Mouse (Mus musculus) neural tube, embryonic 14.5 days (tissue): ENCODE data around the gene Ephb3. TPM values are rescaled to one million over a fixed set of nuclear protein-coding genes. Genes with fewer than 3 reads are reported as not detected.

Experiments used
- ATAC-seq: fragments of 200-750 bp; cut with Nextera tagmentation; 2 replicates; pipeline ENCODE4 v1.8.0; 2017; ENCODE audit warnings: low read depth, mild to moderate bottlenecking, moderate TSS enrichment, moderate library complexity
- H3K27ac ChIP-seq: fragments of 300-500 bp; sonication (generic); 2 replicates; pipeline ENCODE4 v1.5.1; 2014; ENCODE audit warnings: low read depth, mild to moderate bottlenecking, control low read depth, low read length, moderate library complexity, mixed read lengths
- H3K27me3 ChIP-seq: fragments of 300-500 bp; sonication (generic); 2 replicates; pipeline ENCODE4 v1.6.1; 2014; ENCODE audit warnings: low read length; ENCODE audit not compliant: control insufficient read depth, insufficient read depth
- H3K36me3 ChIP-seq: fragments of 300-500 bp; sonication (generic); 2 replicates; pipeline ENCODE4 v1.6.1; 2014; ENCODE audit warnings: low read length, mixed read lengths; ENCODE audit not compliant: control insufficient read depth, insufficient read depth
- H3K4me1 ChIP-seq: fragments of 300-500 bp; sonication (generic); 2 replicates; pipeline ENCODE4 v1.6.1; 2014; ENCODE audit warnings: low read length; ENCODE audit not compliant: control insufficient read depth, insufficient read depth
- H3K4me2 ChIP-seq: fragments of 300-500 bp; sonication (generic); 2 replicates; pipeline ENCODE4 v1.6.1; 2014; ENCODE audit warnings: mild to moderate bottlenecking, low read depth, low read length, control low read depth
- H3K4me3 ChIP-seq: fragments of 300-500 bp; sonication (generic); 2 replicates; pipeline ENCODE4 v1.5.1; 2014; ENCODE audit warnings: low read depth, low read length, control low read depth, mixed read lengths
- H3K9ac ChIP-seq: fragments of 300-500 bp; sonication (generic); replicated peaks from 2 replicates; pipeline ENCODE4 v1.6.1; 2014; ENCODE audit warnings: low read depth, mild to moderate bottlenecking, control low read depth, low read length, mixed read lengths
- H3K9me3 ChIP-seq: fragments of 300-500 bp; sonication (generic); 2 replicates; pipeline ENCODE4 v1.6.1; 2016; ENCODE audit warnings: low read length; ENCODE audit not compliant: control insufficient read depth
- WGBS: fragments of 180-500 bp; shearing (Covaris S2); extraction: QIAGEN DNeasy Blood & Tissue Kit; methylation state at CpG from one replicate; pipeline ENCODE4 v1.1.7; 2014; 5-methylcytosine and 5-hydroxymethylcytosine counted together
- polyA plus RNA-seq: library from polyadenylated mRNA; unstranded; fragments of >200 nt; fragmentation: Nextera tagmentation; extraction: Ambion mirVana; gene quantifications from 2 replicates; pipeline ENCODE4 v1.2.1, GENCODE M21; 2014

Gene Ephb3
- polyA plus RNA-seq, 1 experiment from 2014 or later, result 12.0 TPM

DNA sequence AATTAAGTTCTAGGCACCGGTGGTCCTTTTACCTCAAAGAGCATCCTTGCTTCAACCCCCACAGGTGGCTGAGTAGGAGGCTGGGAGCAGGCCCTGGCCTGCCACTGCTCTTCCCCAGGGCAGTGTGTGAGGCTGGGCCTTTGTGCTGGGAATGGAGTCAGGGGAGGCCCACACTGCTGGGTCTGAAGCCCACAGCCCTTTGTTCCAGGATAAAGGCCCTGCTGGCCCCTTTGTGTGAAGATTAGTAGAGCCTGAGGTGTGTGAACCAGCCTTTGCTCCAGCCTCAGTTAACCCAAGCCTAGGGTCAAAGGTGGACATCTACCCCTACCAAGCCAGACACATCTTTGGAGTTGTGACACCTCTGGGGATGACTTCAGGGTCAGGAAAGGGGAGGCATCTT, 7.8 kb downstream of the Ephb3 start:
- H3K9ac ChIP-seq, result no peak overlapping the region
- WGBS, result 14% methylated on average over 1 of the region's 1 CpGs
- H3K4me1 ChIP-seq, result peaks cover 40% of the 10 kb centered on the region
- 0 out of 2 replicates have a peak, but pooled peaks cover 3% of the 10 kb centered on the region for H3K36me3 ChIP-seq
- no peak overlapping the region for H3K4me3 ChIP-seq
- no peak overlapping the region for H3K27ac ChIP-seq
- H3K4me2 ChIP-seq, result no peak overlapping the region
- no peaks in the 10 kb centered on the region for H3K9me3 ChIP-seq
- H3K27me3 ChIP-seq, result no peaks in the 10 kb centered on the region
- no peak for ATAC-seq

DNA sequence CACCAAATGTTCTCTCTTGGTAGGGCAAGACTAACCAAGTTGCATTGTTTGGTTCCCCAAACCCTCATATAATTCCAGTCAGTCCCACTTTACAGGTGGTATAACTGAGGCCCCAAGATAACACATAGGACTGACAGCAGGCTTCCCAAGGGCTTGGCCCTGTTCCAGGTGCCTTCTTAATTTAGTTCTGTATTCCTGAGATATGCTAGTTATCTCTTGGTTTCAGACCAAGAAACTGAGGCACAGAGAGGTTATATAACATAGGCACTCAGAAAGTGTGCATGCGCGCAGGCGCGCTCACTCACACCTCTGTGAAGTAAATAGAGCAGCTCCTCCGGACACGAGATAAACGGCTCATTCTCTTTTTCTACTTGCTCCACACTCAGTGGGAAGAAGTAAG, 9.4 kb downstream of the Ephb3 start:
- Histone ChIP-seq H3K4me3 (no peak overlapping the region), H3K27me3 (no peaks in the 10 kb centered on the region), H3K4me2 (no peak overlapping the region), H3K27ac (no peak overlapping the region), H3K36me3 (peaks cover 3% of the 10 kb centered on the region; the same call in 1 of the 2 replicates), H3K4me1 (peaks cover 32% of the 10 kb centered on the region), H3K9ac (no peak overlapping the region), H3K9me3 (no peaks in the 10 kb centered on the region)
- ATAC-seq, result no peak
- WGBS, result 98% methylated on average over 7 of the region's 7 CpGs

DNA sequence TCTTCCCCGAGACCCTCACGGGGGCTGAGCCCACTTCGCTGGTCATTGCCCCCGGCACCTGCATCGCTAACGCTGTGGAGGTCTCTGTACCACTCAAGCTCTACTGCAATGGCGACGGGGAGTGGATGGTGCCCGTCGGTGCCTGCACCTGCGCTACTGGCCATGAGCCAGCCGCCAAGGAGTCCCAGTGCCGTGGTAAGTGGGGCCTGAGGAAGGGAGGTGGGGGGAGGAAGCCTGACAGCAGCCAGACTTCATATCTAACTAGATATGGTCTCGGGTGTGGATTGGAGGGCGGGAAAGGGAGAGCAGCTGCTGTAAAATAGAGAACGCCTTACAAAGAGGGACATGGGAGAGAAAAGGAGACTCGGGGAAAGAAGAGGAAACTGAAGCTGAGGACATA, 10.2 kb downstream of the Ephb3 start:
- H3K4me1 ChIP-seq, result peaks cover 32% of the 10 kb centered on the region
- H3K4me3 ChIP-seq, result no peak overlapping the region
- no peak for ATAC-seq
- no peak overlapping the region for H3K9ac ChIP-seq
- no peaks in the 10 kb centered on the region for H3K27me3 ChIP-seq
- H3K36me3 ChIP-seq, result peaks cover 8% of the 10 kb centered on the region
- no peaks in the 10 kb centered on the region for H3K9me3 ChIP-seq
- H3K4me2 ChIP-seq, result no peak overlapping the region
- 80% methylated on average over 17 of the region's 17 CpGs for WGBS
- no peak overlapping the region for H3K27ac ChIP-seq

DNA sequence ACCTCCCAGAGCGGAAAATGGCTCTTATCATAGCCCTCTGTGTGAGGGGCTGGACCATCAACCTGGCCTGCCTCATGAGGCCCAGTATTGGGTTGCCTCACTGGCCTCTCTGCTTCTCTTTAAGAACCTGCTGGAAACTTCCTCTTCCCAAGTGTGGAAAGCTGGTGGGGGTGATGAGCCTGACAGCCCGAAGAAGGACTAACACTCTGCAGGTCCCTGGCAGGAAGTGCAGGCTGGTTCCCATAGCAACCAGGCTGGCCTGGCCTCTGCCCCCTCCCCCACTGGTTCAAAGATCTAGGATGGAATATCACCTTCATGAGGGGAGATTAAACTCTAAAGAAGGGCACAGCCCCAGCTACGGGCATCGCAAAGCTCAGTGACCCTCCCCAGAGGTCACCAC, 11.5 kb downstream of the Ephb3 start:
- Histone ChIP-seq H3K9ac (no peak overlapping the region), H3K27ac (no peak overlapping the region), H3K4me3 (no peak overlapping the region), H3K4me2 (no peak overlapping the region), H3K4me1 (peaks cover 21% of the 10 kb centered on the region), H3K27me3 (no peaks in the 10 kb centered on the region), H3K9me3 (no peaks in the 10 kb centered on the region), H3K36me3 (peaks cover 19% of the 10 kb centered on the region)
- ATAC-seq, result no peak
- WGBS, result 35% methylated on average over 4 of the region's 4 CpGs

DNA sequence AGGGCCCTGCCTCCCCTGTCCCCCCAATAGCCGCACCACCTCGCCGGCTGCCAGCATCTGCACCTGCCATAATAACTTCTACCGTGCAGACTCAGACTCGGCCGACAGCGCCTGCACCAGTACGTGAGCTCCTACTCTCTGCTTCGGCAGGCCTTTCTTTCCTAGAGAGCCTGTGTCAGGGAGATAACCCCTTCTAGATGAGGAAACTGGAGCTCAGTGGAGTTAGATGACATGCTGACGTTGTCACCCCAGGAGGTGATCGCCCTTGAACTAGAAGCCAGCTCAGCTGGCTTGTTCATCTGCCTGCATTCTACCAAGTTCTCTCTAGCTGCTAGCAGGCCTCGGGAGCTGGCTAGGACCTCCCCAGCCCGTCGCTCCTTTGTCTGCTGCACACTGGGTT, 12.7 kb downstream of the Ephb3 start:
- Histone ChIP-seq H3K9ac (no peak overlapping the region), H3K4me3 (no peak overlapping the region), H3K36me3 (peaks cover 25% of the 10 kb centered on the region), H3K9me3 (no peaks in the 10 kb centered on the region), H3K4me1 (peaks cover 12% of the 10 kb centered on the region; the same call in 1 of the 2 replicates), H3K27ac (no peak overlapping the region), H3K27me3 (no peaks in the 10 kb centered on the region), H3K4me2 (no peak overlapping the region)
- no peak for ATAC-seq
- 83% methylated on average over 14 of the region's 14 CpGs for WGBS

DNA sequence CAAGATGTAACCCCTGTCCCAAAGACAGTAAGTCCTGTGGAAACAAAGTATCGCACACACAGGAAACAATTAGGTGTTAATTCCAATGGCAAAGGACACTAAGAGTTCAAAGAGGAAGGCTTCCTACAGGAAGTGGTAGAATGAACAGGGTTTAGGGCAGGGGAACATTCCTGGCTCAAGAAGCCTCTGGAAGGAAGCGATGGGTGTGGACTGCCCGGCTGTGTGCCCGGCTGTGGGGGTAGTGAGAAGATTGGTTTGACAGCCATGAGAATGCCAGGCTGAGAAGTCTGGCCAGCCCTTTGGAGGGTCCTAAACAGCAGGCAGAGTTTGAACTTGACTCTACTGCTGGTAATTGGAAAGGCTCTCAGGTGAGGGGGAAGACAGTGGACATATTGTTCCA, 15.1 kb downstream of the Ephb3 start:
- H3K27ac ChIP-seq, result no peak overlapping the region
- no peaks in the 10 kb centered on the region for H3K9me3 ChIP-seq
- no peak for ATAC-seq
- H3K9ac ChIP-seq, result no peak overlapping the region
- WGBS, result 87% methylated on average over 4 of the region's 4 CpGs
- H3K27me3 ChIP-seq, result no peaks in the 10 kb centered on the region
- peaks cover 26% of the 10 kb centered on the region for H3K36me3 ChIP-seq
- H3K4me3 ChIP-seq, result no peak overlapping the region
- no peak overlapping the region for H3K4me2 ChIP-seq
- peaks cover 10% of the 10 kb centered on the region; the same call in 1 of the 2 replicates for H3K4me1 ChIP-seq

DNA sequence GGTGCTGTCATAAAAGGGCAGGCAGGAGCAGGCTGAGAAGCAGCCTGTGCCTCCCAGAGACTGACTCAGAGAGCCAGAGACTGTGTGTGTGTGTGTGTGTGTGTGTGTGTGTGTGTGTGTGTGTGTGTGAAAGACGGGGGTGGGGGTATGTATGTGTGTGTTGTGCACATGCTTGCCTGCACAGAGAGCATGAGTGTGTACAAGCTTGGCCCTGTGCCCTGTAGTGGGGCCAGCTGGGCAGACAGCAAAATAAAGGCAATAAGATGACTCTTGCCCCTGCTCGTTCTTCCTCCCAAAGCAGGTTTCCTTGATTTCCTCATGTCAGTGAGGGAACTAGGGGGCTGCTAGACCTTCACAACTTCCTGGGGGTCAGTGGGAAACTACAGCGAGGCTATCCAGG, 18.5 kb downstream of the Ephb3 start:
- Histone ChIP-seq H3K9me3 (no peaks in the 10 kb centered on the region), H3K27me3 (no peaks in the 10 kb centered on the region), H3K4me3 (no peak overlapping the region), H3K4me1 (peaks cover 2% of the 10 kb centered on the region; the same call in 1 of the 2 replicates), H3K36me3 (peaks cover 26% of the 10 kb centered on the region), H3K4me2 (no peak overlapping the region), H3K27ac (no peak overlapping the region), H3K9ac (no peak overlapping the region)
- no peak for ATAC-seq
- WGBS, result 74% methylated on average over 3 of the region's 3 CpGs

DNA sequence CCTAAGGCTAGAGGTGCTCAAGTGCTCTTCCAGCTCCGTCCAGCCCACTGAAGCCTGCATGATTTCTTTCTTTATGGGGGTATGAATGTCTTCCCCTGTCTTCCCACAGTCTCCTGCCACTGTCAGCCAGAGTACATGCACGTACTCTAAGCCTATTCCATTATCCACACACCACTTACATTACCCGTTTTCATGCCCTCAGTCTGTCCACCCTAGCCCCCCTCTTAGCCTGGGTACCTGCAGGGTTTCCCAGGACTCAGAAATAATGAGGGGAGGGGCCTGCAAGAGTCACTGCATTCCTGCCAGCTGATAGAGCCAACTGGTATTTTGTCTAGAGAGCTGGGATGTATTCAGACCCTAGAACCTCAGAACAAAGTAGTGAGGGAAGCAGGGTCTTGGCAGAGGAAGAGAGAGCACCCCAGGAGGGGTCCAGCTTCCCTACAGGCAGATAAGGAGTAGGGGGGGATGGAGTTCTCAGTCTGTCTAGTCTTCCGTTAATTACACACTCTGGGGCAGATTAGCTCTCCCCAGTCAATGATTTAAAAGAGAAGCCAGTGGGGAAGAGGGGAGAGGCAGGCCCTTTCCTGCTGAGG, 20.2 kb downstream of the Ephb3 start:
- H3K4me2 ChIP-seq, result no peak overlapping the region
- no peak overlapping the region for H3K27ac ChIP-seq
- peaks cover 21% of the 10 kb centered on the region for H3K36me3 ChIP-seq
- H3K4me1 ChIP-seq, result peaks cover 2% of the 10 kb centered on the region; the same call in 1 of the 2 replicates
- no peaks in the 10 kb centered on the region for H3K9me3 ChIP-seq
- 34% methylated on average over 4 of the region's 4 CpGs for WGBS
- no peak overlapping the region for H3K4me3 ChIP-seq
- ATAC-seq, result peak; percentile 29; the same call in 1 of the 2 replicates
- no peaks in the 10 kb centered on the region for H3K27me3 ChIP-seq
- H3K9ac ChIP-seq, result no peak overlapping the region

DNA sequence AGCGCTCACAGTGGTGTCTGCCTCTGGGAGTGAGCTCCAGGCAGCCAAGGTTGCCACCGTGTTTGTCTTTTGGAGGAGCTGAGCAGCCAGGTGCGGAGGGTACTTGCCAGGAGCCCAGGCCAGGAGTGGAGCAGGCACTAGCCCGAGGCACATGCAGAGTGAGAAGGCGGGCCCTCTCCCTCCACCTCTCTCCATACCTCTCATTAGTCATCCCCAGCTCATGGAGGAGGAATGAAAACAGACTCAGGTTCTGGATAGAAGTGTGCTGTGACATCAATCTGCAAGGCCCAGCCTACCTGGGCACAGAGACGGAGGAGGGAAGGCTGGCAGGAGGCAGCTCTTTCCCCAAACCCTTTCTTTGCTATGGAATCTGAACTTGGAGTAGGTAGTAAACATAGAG, 22.1 kb downstream of the Ephb3 start:
- no peaks in the 10 kb centered on the region for H3K27me3 ChIP-seq
- peaks cover 2% of the 10 kb centered on the region; the same call in 1 of the 2 replicates for H3K4me1 ChIP-seq
- H3K9me3 ChIP-seq, result no peaks in the 10 kb centered on the region
- H3K4me3 ChIP-seq, result no peak overlapping the region
- H3K9ac ChIP-seq, result no peak overlapping the region
- no peak overlapping the region for H3K4me2 ChIP-seq
- H3K27ac ChIP-seq, result no peak overlapping the region
- 82% methylated on average over 6 of the region's 6 CpGs for WGBS
- H3K36me3 ChIP-seq, result peaks cover 4% of the 10 kb centered on the region; the same call in 1 of the 2 replicates
- ATAC-seq, result no peak
